Mouse (Mus musculus) embryonic fibroblast, embryonic 13.5 days (primary cell): Measurements from ENCODE around the gene Slc35f4.

ENCODE experiments used
- CTCF ChIP-seq: IDR thresholded peaks from 2 replicates; pipeline ENCODE4 v1.5.1; 2011; ENCODE audit warnings: mild to moderate bottlenecking, control low read depth, low read length, moderate library complexity, borderline replicate concordance; ENCODE audit not compliant: insufficient read depth
- POLR2A ChIP-seq: IDR thresholded peaks from 2 replicates; pipeline ENCODE4 v1.6.1; 2011; ENCODE audit warnings: low read depth, mild to moderate bottlenecking, control low read depth, low read length, moderate library complexity

DNA sequence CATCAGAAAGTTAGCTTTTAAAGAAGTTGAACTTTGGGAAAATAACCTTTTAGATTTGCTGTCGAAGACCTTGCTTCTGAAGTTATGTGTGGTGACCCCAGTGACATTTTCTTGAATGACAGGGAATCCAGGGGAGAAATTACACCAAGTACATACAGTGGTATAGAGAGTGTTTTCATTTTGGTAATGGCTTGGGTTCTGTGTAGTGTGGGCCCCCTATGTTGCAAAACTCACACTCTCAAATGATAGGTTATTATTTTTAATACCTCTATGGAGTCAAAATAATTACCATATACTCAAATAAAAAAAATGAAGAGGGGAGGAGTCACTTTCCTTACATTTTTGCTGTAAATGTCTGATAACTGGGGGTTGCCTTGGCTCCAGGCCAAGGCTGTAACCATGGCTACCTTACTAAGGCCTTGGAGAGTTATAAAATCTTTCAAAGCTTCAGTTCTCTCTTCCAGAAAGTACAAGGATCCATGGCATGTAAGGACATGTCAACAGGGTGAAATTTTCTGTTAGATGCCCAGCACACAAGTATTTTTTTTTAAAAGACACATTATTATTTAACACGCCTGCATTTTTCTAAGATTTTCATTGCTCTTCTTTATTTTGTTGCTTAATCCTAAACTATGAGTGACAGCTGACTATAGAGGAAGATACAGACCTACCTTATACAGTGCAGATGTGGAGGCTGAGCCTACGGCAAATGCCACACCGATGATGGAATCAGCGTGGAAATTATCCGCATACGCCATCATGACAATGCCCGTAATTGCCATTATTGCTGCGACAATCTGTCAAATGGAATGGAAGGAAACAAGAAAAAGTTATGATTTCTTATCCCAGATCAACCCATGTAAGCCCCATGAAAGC is 220.1 kb downstream of the Slc35f4 start:
- TF ChIP-seq POLR2A (no peak), CTCF (no peak)
